Mouse (Mus musculus) intestine, postnatal 0 days (tissue): ENCODE measurements around the gene Crxos. TPM values are rescaled to one million over a fixed set of nuclear protein-coding genes. Genes with fewer than 3 reads are reported as not detected.
A peak's percentile ranks its signal among the peaks of the same experiment; 100 is the strongest.

Experiments used
- ATAC-seq: fragments of 200-750 bp; cut with Nextera tagmentation; 2 replicates; pipeline ENCODE4 v1.8.0; 2017; ENCODE audit warnings: mild to moderate bottlenecking, moderate TSS enrichment, moderate library complexity
- H3K27ac ChIP-seq: fragments of 300-500 bp; sonication (generic); 2 replicates; pipeline ENCODE4 v1.5.1; 2014; ENCODE audit warnings: mild to moderate bottlenecking, low read depth, low read length, moderate library complexity
- H3K27me3 ChIP-seq: fragments of 300-500 bp; sonication (generic); replicated peaks from 2 replicates; pipeline ENCODE4 v1.6.1; 2014; ENCODE audit warnings: low read length, mixed read lengths; ENCODE audit not compliant: control insufficient read depth, insufficient read depth
- H3K36me3 ChIP-seq: fragments of 300-500 bp; sonication (generic); 2 replicates; pipeline ENCODE4 v1.6.1; 2014; ENCODE audit warnings: mild to moderate bottlenecking, moderate library complexity; ENCODE audit not compliant: control insufficient read depth, insufficient read depth
- H3K4me1 ChIP-seq: fragments of 300-500 bp; sonication (generic); replicated peaks from 2 replicates; pipeline ENCODE4 v1.6.1; 2014; ENCODE audit warnings: antibody characterized with exemption, low read length, mixed read lengths; ENCODE audit not compliant: control insufficient read depth, insufficient read depth
- H3K4me2 ChIP-seq: fragments of 300-500 bp; sonication (generic); replicated peaks from 2 replicates; pipeline ENCODE4 v1.6.1; 2014; ENCODE audit warnings: low read depth, mild to moderate bottlenecking, moderate library complexity
- H3K4me3 ChIP-seq: fragments of 300-500 bp; sonication (generic); 2 replicates; pipeline ENCODE4 v1.5.1; 2014; ENCODE audit warnings: low read depth, low read length
- H3K9ac ChIP-seq: fragments of 300-500 bp; sonication (generic); 2 replicates; pipeline ENCODE4 v1.6.1; 2014; ENCODE audit warnings: mild to moderate bottlenecking, low read depth, low read length
- H3K9me3 ChIP-seq: fragments of 300-500 bp; sonication (generic); 2 replicates; pipeline ENCODE4 v1.6.1; 2016; ENCODE audit warnings: mixed run types; ENCODE audit not compliant: control insufficient read depth
- CTCF ChIP-seq: sonication (generic); IDR thresholded peaks from 2 replicates; pipeline ENCODE4 v1.5.1; 2016; ENCODE audit warnings: low read depth, mild to moderate bottlenecking, control low read depth, antibody characterized with exemption, moderate library complexity
- whole genome bisulfite sequencing: fragments of 180-500 bp; shearing (Covaris S2); extraction: QIAGEN DNeasy Blood & Tissue Kit; methylation state at CpG from one replicate; pipeline ENCODE4 v1.1.7; 2014; 5-methylcytosine and 5-hydroxymethylcytosine counted together
- polyA plus RNA-seq: library from polyadenylated mRNA; unstranded; fragments of >200 nt; fragmentation: Nextera tagmentation; extraction: Ambion mirVana; gene quantifications from 2 replicates; pipeline ENCODE4 v1.2.1, GENCODE M21; 2015

Gene Crxos
- polyA plus RNA-seq, 1 experiment from 2014 or later, result not detected

- ATAC-seq, result no peak
- TF ChIP-seq CTCF, result no peak
These were observed 36.0 kb downstream of the Crxos start for GRCm38 (mm10) chr7:15918371-15918770.

GRCm38 (mm10) chr7:15919947-15920346 is 37.5 kb downstream of the Crxos start:
- H3K9ac ChIP-seq, result no peak overlapping the region
- H3K36me3 ChIP-seq, result peaks cover 30% of the 10 kb centered on the region
- no peak overlapping the region for H3K4me3 ChIP-seq
- peaks cover 11% of the 10 kb centered on the region; the same call in 1 of the 2 replicates for H3K4me1 ChIP-seq
- H3K27ac ChIP-seq, result no peak overlapping the region
- ATAC-seq, result no peak
- WGBS, result 93% methylated on average over 9 of the region's 9 CpGs
- no peak for TF ChIP-seq CTCF
- no peaks in the 10 kb centered on the region for H3K9me3 ChIP-seq
- 0 out of 2 replicates have a peak overlapping the region, but pooled peaks have one; percentile 9 for H3K4me2 ChIP-seq
- no peaks in the 10 kb centered on the region for H3K27me3 ChIP-seq

More at GRCm38 (mm10) chr7:15918371-15918770, 36.0 kb downstream of the Crxos start:
- Histone ChIP-seq H3K4me3 (no peak overlapping the region), H3K4me2 (no peak overlapping the region), H3K4me1 (peaks cover 11% of the 10 kb centered on the region; the same call in 1 of the 2 replicates), H3K27ac (no peak overlapping the region), H3K36me3 (peaks cover 30% of the 10 kb centered on the region), H3K9me3 (no peaks in the 10 kb centered on the region), H3K27me3 (no peaks in the 10 kb centered on the region), H3K9ac (no peak overlapping the region)

GRCm38 (mm10) chr7:15920645-15921190 is 38.3 kb downstream of the Crxos start:
- no peak overlapping the region for H3K27ac ChIP-seq
- WGBS, result 78% methylated on average over 6 of the region's 6 CpGs
- H3K9me3 ChIP-seq, result no peaks in the 10 kb centered on the region

GRCm38 (mm10) chr7:15921796-15922195 is 39.4 kb downstream of the Crxos start:
- TF ChIP-seq CTCF, result no peak
- Histone ChIP-seq H3K4me1 (peaks cover 11% of the 10 kb centered on the region; the same call in 1 of the 2 replicates), H3K9ac (peak overlapping the region; percentile 83), H3K4me3 (peak overlapping the region; percentile 63), H3K36me3 (peaks cover 28% of the 10 kb centered on the region), H3K27ac (peak overlapping the region; percentile 22), H3K9me3 (no peaks in the 10 kb centered on the region), H3K4me2 (peak overlapping the region; percentile 79), H3K27me3 (no peaks in the 10 kb centered on the region)
- ATAC-seq, result peak; percentile 54
- 0% methylated on average over 10 of the region's 10 CpGs for WGBS

More at GRCm38 (mm10) chr7:15920645-15921190, 38.3 kb downstream of the Crxos start:
- no peak for ATAC-seq
- Histone ChIP-seq H3K27me3 (no peaks in the 10 kb centered on the region), H3K4me3 (peak overlapping the region; percentile 63), H3K36me3 (peaks cover 30% of the 10 kb centered on the region), H3K9ac (peak overlapping the region; percentile 83; the same call in 1 of the 2 replicates), H3K4me1 (peaks cover 11% of the 10 kb centered on the region; the same call in 1 of the 2 replicates), H3K4me2 (peak overlapping the region; percentile 79)
- no peak for TF ChIP-seq CTCF

- 0% methylated on average over 33 of the region's 33 CpGs for WGBS
- peak within 1 kb of the TSS; percentile 63 for H3K4me3 ChIP-seq
- no peaks in the 10 kb centered on the region for H3K27me3 ChIP-seq
- peaks cover 23% of the 10 kb centered on the region for H3K36me3 ChIP-seq
- H3K9ac ChIP-seq, result peak within 1 kb of the TSS; percentile 83
- peak within 1 kb of the TSS; percentile 79 for H3K4me2 ChIP-seq
- ATAC-seq, result peak; percentile 97
- H3K4me1 ChIP-seq, result peaks cover 11% of the 10 kb centered on the region; the same call in 1 of the 2 replicates
- TF ChIP-seq CTCF, result no peak
- no peaks in the 10 kb centered on the region for H3K9me3 ChIP-seq
- peak within 1 kb of the TSS; percentile 22 for H3K27ac ChIP-seq
These were observed 39.9 kb downstream of the Crxos start, which contains the start of gene Selenow for GRCm38 (mm10) chr7:15922220-15922773. TSS of gene Selenow (minus strand) at chr7:15922402.

DNA sequence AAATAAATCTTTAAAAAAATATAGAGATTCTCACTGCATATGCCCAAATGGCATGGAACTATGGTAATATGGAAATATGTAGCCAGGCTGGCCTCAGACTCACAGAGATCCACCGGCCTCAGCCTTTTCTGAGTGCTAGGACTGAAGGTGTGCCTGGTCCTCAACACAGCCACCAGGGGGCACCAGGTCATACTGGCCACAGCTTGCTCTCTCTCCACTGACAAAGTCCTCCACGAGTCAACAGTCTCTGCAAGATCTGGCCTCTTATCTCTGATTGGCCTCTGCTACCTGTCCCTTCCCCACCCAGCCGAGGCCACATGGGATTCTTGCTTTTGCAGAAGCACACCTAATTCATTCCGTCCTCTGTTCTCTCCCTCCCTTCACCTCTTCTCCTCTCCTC is 47.5 kb downstream of the Crxos start:
- Histone ChIP-seq H3K4me3 (no peak overlapping the region), H3K4me1 (no peaks in the 10 kb centered on the region), H3K27me3 (no peaks in the 10 kb centered on the region), H3K4me2 (no peak overlapping the region), H3K36me3 (no peaks in the 10 kb centered on the region), H3K27ac (no peak overlapping the region), H3K9me3 (no peaks in the 10 kb centered on the region), H3K9ac (no peak overlapping the region)
- TF ChIP-seq CTCF, result peak; percentile 88
- ATAC-seq, result peak; percentile 65
- 20% methylated on average over 4 of the region's 4 CpGs for WGBS
